Mouse (Mus musculus): ENCODE measurements around the gene G430095P16Rik.

GRCm38 (mm10) chr8:84700941-84701911 is 21.6 kb upstream of the G430095P16Rik start, which contains the start of gene Lyl1:
- TF ChIP-seq CTCF (IDR thresholded peaks at IDR 0.05; ENCODE audit: insufficient read depth, low read length) (no peak), POLR2A (IDR thresholded peaks at IDR 0.05; ENCODE audit: borderline replicate concordance, extremely low read depth, low read depth, low read length) (peak; percentile 56; the same call in 1 of the 2 replicates)

All from lung, adult 2 months (tissue).